Mouse (Mus musculus): ENCODE measurements around the gene Rep15.

Rep15 gene

DNA sequence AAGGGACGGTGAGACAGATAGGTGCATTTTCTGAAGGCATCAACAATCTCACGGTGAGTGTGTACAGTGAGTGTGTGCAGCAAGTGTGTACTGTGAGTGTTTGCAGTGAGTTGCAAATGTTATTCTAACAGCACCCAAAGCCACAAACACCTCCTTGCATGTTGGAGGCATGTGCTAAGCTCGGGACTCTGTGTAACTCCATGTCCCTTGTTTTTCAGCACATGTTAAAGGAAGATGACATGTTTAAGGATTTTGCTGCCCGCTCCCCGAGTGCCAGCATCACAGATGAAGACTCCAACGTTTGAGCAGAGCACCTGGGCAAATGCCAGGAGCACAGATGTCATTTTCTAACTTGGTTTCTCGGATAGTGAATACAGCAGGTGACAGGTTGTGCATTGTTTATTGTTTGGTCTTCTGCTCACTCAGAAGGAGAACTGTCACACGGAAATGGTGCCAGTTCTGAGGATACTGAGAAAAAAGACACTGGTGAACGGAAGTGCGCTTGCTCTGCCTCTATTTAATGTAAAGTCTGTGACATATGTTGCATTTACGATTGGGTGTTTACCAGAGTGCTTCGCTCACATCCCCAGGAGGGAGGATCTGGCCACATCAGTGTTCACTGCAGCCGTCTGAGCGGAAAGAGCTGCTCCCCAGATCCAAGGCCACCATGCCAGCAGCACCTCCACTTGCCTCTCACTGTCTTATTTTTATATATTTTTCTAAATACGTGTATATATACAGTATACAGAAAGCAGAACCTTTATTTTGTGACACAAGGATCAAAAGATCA lies 2.1 kb upstream of the Rep15 start:
- DNase-seq, result no peak

- peak; percentile 86 to 91 for DNase-seq
These were observed 10.2 kb downstream of the Rep15 start, which contains the start of gene Mrps35 for GRCm38 (mm10) chr6:147042291-147043290. Mrps35 (plus strand) TSS chr6:147042764.

DNA sequence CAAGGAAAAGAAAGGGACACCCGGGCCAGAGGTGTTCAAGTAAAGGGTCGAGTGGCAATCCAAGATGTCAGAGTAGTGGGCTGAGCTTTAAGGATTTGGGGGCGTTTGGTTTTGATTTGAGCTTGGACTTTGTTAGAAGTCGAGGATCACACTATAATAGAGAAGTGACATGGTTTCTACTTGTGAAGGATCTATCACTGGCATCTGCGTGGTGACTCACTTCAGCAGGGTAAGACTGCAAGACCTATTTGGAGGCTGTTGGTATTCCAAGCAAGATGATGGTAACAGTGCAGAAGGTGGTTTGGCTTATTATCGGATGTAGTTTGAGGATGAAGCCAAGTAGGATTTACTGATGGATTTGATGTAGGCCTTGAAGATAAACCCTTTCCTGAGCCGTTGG lies 11.2 kb downstream of the Rep15 start:
- DNase-seq, result no peak

- no peak for DNase-seq
These were observed 16.9 kb downstream of the Rep15 start for GRCm38 (mm10) chr6:147049239-147049805.

GRCm38 (mm10) chr6:147051666-147052065 lies 19.3 kb downstream of the Rep15 start:
- DNase-seq, result no peak

DNA sequence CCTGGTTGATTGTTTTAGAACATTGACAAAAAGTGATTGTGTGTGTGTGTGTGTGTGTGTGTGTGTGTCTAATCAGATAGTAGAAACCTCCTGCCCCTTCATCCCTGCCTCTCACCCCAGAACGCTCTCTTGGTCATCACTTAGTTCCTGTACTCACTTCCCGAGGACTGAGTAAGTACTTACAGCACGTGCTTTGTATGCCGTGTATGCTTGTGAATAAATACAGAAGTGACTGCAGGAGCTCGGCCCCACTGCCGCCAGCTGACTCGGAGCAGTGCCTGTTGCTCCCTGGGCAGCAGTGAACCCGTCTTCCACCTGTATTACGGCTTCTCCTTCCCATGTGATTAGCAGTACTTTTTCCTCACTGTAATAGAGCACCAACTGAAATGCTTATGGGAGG lies 20.1 kb downstream of the Rep15 start:
- no peak for DNase-seq

DNA sequence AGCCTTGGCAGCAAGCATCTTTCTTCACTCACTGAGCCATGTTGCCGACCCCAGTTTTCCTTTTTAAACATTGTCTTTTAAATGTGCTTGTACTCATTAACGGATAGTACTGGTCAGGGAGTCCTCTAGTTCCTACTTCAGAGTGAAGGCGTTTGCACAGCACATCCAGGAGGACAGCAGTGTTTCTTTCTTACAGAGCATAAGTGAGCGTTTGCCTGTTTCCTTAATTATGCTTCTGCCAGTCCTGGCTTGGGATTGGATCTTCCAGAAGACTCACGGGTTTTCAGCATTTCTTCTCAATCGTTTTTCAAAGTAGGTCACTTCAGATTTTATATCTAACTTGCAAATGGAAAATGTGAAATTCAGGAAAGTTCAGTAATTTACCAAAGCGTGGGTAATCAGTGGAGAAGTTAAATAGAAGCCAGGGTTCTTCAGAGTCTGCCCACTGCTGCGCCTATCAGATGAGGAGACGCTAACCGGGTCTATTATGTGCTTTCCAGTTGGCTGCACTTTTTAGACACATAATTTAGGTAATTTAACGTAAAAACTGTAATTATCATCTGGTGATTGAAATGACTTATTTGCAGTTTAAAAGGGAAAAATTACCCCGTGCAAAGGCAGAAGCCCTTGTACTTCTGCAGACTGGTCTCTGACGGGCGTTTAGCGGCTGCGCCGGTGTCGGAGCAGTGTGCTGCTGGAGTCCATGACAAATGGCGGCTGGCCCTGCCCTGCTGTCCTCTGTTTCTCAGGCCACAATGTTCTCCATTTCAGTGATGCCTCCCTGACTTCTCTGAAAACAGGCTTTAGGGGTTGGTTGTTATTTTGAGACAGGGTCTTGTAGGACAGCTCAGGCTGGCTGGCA lies 21.6 kb downstream of the Rep15 start:
- peak; percentile 53 to 54 for DNase-seq

GRCm38 (mm10) chr6:147055374-147055977 lies 23.1 kb downstream of the Rep15 start:
- no peak for DNase-seq

- DNase-seq, result no peak
These were observed 26.9 kb downstream of the Rep15 start for GRCm38 (mm10) chr6:147059326-147059725.

GRCm38 (mm10) chr6:147061630-147062029 lies 29.2 kb downstream of the Rep15 start:
- no peak for DNase-seq

DNA sequence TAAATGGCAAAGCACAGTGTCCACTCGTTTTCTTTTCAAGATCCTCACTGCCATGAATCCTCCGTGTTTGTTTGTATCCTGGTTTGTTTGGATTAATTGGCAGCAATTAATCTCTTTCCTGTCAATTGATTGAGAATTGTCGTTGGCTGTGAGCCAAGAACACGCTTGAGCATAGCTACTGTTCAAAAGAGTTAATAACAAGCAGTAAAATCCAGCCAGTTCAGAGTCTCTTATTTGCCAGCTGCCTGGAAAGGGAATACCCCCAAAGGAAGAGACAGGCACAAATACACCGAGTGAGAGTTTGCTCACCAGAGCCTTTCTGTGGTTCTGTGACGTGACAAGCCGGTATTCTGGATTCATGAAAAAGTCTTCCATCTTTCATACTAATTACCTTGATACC lies 29.6 kb downstream of the Rep15 start:
- DNase-seq, result no peak

GRCm38 (mm10) chr6:147062694-147063093 lies 30.3 kb downstream of the Rep15 start:
- DNase-seq, result no peak

DNA sequence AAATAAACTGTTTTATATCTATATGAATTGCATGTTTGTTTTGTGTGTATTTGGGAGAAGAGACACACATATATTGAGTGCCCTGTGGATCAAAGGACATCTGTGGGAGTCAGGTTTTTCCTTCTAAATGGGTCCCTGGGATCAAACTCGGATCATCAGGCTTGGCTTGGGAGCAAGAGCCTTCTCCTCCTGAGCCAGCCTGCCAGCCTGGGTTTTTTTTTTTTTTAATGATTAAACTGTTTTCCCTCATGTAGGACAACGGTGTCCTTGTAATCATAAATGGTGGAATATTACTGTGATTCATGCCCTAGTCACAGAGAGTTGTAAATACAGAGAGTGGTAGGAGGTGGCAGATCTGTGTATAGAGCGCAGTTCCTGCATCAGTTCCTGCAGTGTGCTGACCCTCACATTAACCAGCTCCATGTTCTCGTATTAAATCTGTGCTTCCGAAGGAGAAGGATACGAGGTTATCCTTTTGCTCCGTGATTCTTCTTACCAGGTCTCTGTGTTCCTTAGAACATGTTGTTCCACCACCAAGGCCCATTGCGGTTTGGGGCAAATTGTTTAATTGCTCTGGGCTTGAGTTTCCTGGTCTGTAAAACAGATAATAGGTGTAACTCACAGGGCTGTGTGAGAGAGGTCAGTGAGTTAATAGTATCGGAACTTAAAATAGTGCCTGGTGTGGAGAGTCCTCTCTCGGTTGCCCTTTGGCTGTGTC lies 32.0 kb downstream of the Rep15 start:
- peak; percentile 33 to 39 for DNase-seq

- peak; percentile 59 to 68 for DNase-seq
These were observed 32.5 kb downstream of the Rep15 start for GRCm38 (mm10) chr6:147064944-147065261.

- no peak for DNase-seq
These were observed 43.5 kb downstream of the Rep15 start for GRCm38 (mm10) chr6:147075808-147076387.

- no peak for DNase-seq
These were observed 44.5 kb downstream of the Rep15 start for GRCm38 (mm10) chr6:147076878-147077277.

DNA sequence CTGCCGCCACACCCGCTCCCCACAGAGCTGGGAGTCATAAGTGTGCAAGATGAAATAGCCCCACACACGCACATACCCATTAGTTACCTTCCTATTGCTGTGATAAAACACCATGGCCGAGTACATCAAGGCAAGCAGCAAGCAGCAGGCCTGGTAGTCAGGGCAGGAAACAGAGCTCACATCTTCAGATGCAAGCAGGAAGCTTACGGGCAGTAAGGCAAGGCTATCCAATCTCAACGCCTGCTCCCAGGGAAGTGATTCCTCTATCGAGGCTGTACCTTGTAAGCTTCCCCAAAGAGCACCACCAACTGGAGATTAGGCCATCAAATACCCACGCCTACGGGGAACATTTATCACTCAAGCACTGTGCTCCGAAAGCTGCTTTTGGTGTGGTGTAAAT lies 47.5 kb downstream of the Rep15 start:
- no peak for DNase-seq
